Mouse (Mus musculus): ENCODE data around the gene Flnb.

DNA sequence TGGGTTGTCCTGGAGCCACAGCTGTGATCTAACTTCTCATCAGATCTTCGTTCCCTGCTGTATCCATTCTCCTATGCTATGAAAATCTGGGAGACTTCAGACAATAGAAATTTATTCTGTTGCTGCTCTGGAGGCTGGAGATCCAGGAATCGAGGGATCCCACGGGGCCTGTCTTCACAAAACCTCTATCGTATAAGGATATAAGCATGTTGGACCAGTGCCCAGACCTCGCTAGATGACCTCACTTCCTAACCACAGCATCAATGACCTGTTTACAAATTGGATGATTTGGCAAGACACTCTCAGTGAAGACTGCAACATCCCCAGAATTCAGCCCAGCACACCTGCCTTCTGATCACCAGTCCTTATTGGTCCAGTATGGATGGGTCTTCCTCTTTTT is 144.0 kb downstream of the Flnb start:
- TF ChIP-seq RAD21 (IDR thresholded peaks at IDR 0.05; ENCODE audit: low read depth, low read length) (no peak), MEF2A (IDR thresholded peaks at IDR 0.05; ENCODE audit: borderline replicate concordance, low read depth, low read length) (no peak), MAX (IDR thresholded peaks at IDR 0.05; ENCODE audit: low read length) (no peak), CHD1 (IDR thresholded peaks at IDR 0.05; ENCODE audit: low read depth, low read length) (no peak), CHD2 (IDR thresholded peaks at IDR 0.05; ENCODE audit: low read length) (no peak), POLR2AphosphoS2 (IDR thresholded peaks at IDR 0.05; ENCODE audit: low read depth, low read length) (no peak), ZNF384 (IDR thresholded peaks at IDR 0.05; ENCODE audit: low read depth, low read length) (no peak), CTCF (conservative IDR thresholded peaks at IDR 0.05 in 1 of 2, IDR thresholded peaks at IDR 0.05 in 1 of 2; ENCODE audit: low read depth in 2 of 2, low read length in 2 of 2) (no peak), SMC3 (IDR thresholded peaks at IDR 0.05; ENCODE audit: low read depth, low read length) (no peak)
